Mouse (Mus musculus) frontal cortex, adult (tissue): ENCODE measurements around the gene Syde2.
"Not testable (repeated sequence)": the region's sequence is repeated elsewhere in the genome, so short reads cannot be mapped to it uniquely, and the experiment has no call there.

Experiments used
- ATAC-seq: cut with Nextera tagmentation; 2 replicates; pipeline ENCODE4 v1.9.2; 2017; ENCODE audit warnings: mild to moderate bottlenecking, moderate library complexity, mixed read lengths; ENCODE audit not compliant: low TSS enrichment

Gene Syde2

GRCm38 (mm10) chr3:145987268-145987969 lies at the start of gene Syde2:
Gene Syde2, plus strand, starts transcription at chr3:145987870.
- ATAC-seq = no peak

GRCm38 (mm10) chr3:145938405-145939349 lies 49.0 kb upstream of the Syde2 start:
- ATAC-seq = peak; percentile 3; the same call in 1 of the 2 replicates

DNA sequence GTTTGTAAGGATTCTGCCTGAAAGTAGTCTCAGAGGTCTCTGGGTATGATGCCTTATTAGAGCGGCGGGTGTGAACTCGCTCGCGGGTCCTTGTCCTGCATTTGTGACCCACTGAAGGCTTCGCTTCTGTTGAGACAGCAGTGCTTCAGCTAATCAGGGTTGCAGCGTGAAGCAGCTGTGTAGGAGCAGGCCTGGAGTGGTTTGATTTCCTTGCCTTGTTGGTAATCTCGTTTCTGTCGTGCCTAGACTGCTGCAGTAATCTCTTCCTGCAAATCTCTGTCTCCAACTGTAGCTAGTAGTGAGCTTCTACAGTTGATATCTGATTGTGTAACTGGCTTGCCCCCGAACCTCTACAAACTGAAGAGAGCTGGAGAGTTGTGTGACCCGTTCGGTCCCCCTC lies 48.3 kb upstream of the Syde2 start:
- no peak for ATAC-seq

DNA sequence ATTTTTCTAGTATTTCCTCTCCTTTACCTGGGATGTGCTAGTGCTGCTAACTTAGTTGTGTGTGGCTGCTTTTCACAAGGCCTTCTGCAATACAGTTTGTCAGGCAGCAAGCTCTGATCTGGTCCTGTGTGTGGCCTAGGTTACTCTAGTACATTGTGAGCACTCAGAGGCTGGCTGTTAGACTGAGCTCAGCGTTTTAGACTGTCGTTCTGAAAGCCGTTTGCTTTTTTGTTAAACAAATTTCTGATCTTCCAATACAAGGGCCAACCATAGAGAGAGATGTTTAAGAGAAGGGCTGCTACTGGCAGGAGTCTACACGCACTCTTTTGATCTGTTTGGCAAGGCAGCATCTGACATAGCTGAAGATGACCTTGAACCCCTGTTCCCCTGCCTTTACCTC lies 47.7 kb upstream of the Syde2 start:
- ATAC-seq = no peak

GRCm38 (mm10) chr3:145941971-145942370 lies 45.7 kb upstream of the Syde2 start:
- ATAC-seq = peak; percentile 26; the same call in 1 of the 2 replicates

- ATAC-seq = no peak
Observed at GRCm38 (mm10) chr3:145944348-145944747, 43.3 kb upstream of the Syde2 start.

- no peak for ATAC-seq
Observed at GRCm38 (mm10) chr3:145945904-145946303, 41.8 kb upstream of the Syde2 start.

GRCm38 (mm10) chr3:145946654-145947053 lies 41.0 kb upstream of the Syde2 start:
- ATAC-seq = peak; percentile 39

DNA sequence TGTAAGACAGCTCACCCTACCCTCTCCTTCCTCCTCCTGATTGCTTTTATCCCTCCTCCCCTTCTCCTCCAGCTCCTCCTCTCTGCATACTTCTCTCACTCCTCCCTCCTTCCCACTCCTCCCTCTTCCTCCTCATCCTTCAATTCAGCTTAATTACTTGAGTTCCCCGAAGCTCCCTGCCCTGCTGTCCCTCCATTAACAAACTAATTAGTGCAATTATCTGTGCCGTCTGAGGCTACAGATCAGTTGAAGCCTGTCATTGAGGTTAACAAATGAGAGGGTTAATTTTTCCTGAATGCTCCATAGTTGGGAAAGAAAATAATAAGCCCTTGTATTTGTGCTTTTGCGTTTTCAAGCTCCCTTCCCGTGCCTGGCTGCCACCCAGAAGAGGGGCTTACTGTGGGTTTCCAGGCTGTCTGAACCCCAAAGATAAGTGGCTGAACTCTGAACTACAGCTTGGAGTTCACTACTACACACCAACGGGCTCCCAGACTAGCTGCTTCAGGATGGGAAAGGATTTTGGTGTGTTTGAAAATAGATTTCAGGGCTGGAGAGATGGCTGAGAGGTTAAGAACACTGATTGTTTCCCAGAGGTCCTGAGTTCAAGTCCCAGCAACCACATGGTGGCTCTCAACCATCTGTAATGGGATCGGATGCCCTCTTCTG lies 40.0 kb upstream of the Syde2 start:
- ATAC-seq = no peak

- ATAC-seq = peak; percentile 89
Observed at GRCm38 (mm10) chr3:145950034-145950814, 37.4 kb upstream of the Syde2 start.

- no peak for ATAC-seq
Observed at GRCm38 (mm10) chr3:145950815-145951130, 36.9 kb upstream of the Syde2 start.

GRCm38 (mm10) chr3:145951287-145952165 lies 36.1 kb upstream of the Syde2 start:
- peak; percentile 86 for ATAC-seq

- no peak for ATAC-seq
Observed at GRCm38 (mm10) chr3:145952945-145953344, 34.7 kb upstream of the Syde2 start.

DNA sequence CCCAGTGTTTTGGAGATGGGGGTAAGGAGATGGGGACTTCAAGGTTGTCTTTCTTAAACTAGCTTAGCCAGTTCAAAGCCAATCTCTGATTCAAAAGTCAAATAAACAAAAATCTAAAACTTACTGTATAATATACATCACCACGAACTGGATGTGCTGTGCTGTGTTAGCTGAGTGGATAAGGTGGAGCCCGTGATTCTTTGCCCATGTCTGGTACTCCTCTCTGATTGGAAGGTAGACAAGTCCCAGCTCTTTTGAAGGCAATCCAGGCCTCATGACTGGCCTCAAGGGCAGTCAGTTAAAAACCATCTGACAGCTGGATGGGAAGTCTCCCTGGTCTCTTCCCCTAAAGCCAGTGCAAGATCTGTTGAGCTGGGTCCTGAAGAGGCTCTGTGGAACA lies 34.3 kb upstream of the Syde2 start:
- ATAC-seq = no peak

GRCm38 (mm10) chr3:145959824-145960223 lies 27.8 kb upstream of the Syde2 start:
- peak; percentile 77 for ATAC-seq

DNA sequence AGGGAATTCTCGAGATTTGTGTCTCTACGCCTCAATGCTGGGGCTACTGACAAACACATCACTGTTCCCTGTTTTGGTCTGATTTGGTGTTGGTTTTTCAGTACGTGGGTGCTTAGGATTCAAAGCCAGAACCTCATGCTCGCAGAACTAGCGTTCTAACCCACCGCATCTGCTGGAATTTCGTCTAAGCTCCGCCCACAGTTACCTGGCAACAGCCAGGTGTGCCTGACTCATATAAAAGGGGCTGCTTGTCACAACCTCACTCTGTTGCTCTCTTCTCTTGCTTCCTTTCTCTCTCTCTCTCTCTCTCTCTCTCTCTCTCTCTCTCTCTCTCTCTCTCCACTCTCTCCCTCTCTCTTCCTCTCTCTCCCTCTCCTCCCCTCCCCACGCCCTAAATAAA lies 25.3 kb upstream of the Syde2 start:
- ATAC-seq = no peak

GRCm38 (mm10) chr3:145963101-145964017 lies 24.3 kb upstream of the Syde2 start:
- ATAC-seq = peak; percentile 77

GRCm38 (mm10) chr3:145964018-145964387 lies 23.7 kb upstream of the Syde2 start:
- no peak for ATAC-seq

GRCm38 (mm10) chr3:145964473-145964872 lies 23.2 kb upstream of the Syde2 start:
- ATAC-seq = no peak

- not testable (repeated sequence) for ATAC-seq
Observed at GRCm38 (mm10) chr3:145965583-145965982, 22.1 kb upstream of the Syde2 start.
